Comparison of ENCODE assay signal across 22 mouse cellular contexts in genomic region chr10:42144788-42145187, GRCm38 (mm10).
DNase-seq lines count a peak whose midpoint lies in the region; ATAC-seq lines count a peak whose summit lies in the region.
"Had no signal": no experiment of that assay in that cellular context is flagged by ENCODE, and none has a peak within 500 bp of the region (broad histone marks: within the 10 kb centered on the region; RNA-seq: fewer than 3 reads in every experiment).

No protein-coding gene starts in this region.

- H3K4me2 ChIP-seq in lung, embryonic 15.5 days, result no peak overlapping the region
- no peak overlapping the region for H3K4me2 ChIP-seq in stomach, embryonic 16.5 days (ENCODE audit: low read depth, low read length)
- H3K4me2 ChIP-seq: embryonic facial prominence, embryonic 13.5 days; forebrain, embryonic 12.5 days; hindbrain, embryonic 13.5 days had no signal

- no peaks in the 10 kb centered on the region for H3K27me3 ChIP-seq in lung, embryonic 15.5 days
- H3K27me3 ChIP-seq in limb, embryonic 10.5 days (ENCODE audit: low read depth, poor library complexity, severe bottlenecking), result no peaks in the 10 kb centered on the region
- no peaks in the 10 kb centered on the region for H3K27me3 ChIP-seq in stomach, embryonic 16.5 days (ENCODE audit: control insufficient read depth, insufficient read depth, low read length)
- H3K27me3 ChIP-seq: CH12.LX; embryonic facial prominence, embryonic 13.5 days; forebrain, embryonic 12.5 days; hindbrain, embryonic 13.5 days; Patski had no signal

- no peak overlapping the region for H3K9ac ChIP-seq in lung, embryonic 15.5 days
- no peak overlapping the region for H3K9ac ChIP-seq in stomach, embryonic 16.5 days (ENCODE audit: low read length)
- H3K9ac ChIP-seq: embryonic facial prominence, embryonic 13.5 days; forebrain, embryonic 12.5 days; forebrain, postnatal 0 days; hindbrain, embryonic 13.5 days had no signal

- H3K4me3 ChIP-seq in lung, embryonic 15.5 days, result no peak overlapping the region
- H3K4me3 ChIP-seq in limb, embryonic 10.5 days, result no peak overlapping the region
- H3K4me3 ChIP-seq in stomach, embryonic 16.5 days (replicated peaks; ENCODE audit: low read length), result no peak overlapping the region
- H3K4me3 ChIP-seq: embryonic facial prominence, embryonic 13.5 days; forebrain, embryonic 12.5 days; hindbrain, embryonic 13.5 days had no signal

- 32% methylated on average over 4 of the region's 5 CpGs for whole genome bisulfite sequencing in lung, embryonic 15.5 days
- WGBS in limb, embryonic 10.5 days, result 81% methylated on average over 4 of the region's 5 CpGs
- WGBS in stomach, embryonic 16.5 days, result 50% methylated on average over 5 of the region's 5 CpGs

- DNase-seq in lung, postnatal 14 days, result no peak
- DNase-seq in limb, embryonic 10.5 days (ENCODE audit: low spot score), result no peak
- no peak for DNase-seq in testis, postnatal 10 days (ENCODE audit: low spot score)
- no peak for DNase-seq in cerebellum, adult 11-12 months
- DNase-seq: adrenal gland, postnatal 36 days; cerebellum, adult 11 months; cerebellum, adult 9-10 months; cerebellum, postnatal 25 days; forebrain, postnatal 0 days; gastrocnemius, postnatal 14 days; heart, postnatal 10 days; heart, postnatal 4 days had no signal

- H3K4me1 ChIP-seq in lung, embryonic 15.5 days, result peaks cover 38% of the 10 kb centered on the region
- H3K4me1 ChIP-seq in limb, embryonic 10.5 days, result peaks cover 4% of the 10 kb centered on the region; the same call in 1 of the 2 replicates
- 0 out of 2 replicates have a peak, but pooled peaks cover 6% of the 10 kb centered on the region for H3K4me1 ChIP-seq in stomach, embryonic 16.5 days (ENCODE audit: control insufficient read depth, insufficient read depth, low read length)
- H3K4me1 ChIP-seq: embryonic facial prominence, embryonic 13.5 days; forebrain, embryonic 12.5 days; hindbrain, embryonic 13.5 days had no signal

- H3K36me3 ChIP-seq in lung, embryonic 15.5 days, result no peaks in the 10 kb centered on the region
- H3K36me3 ChIP-seq in limb, embryonic 10.5 days, result no peaks in the 10 kb centered on the region
- H3K36me3 ChIP-seq in stomach, embryonic 16.5 days (ENCODE audit: control insufficient read depth, insufficient read depth, low read length), result no peaks in the 10 kb centered on the region
- H3K36me3 ChIP-seq: embryonic facial prominence, embryonic 13.5 days; forebrain, embryonic 12.5 days; hindbrain, embryonic 13.5 days had no signal

- peak overlapping the region; percentile 74 for H3K27ac ChIP-seq in lung, embryonic 15.5 days
- peak overlapping the region; percentile 30; the same call in 1 of the 2 replicates for H3K27ac ChIP-seq in limb, embryonic 10.5 days
- peak overlapping the region; percentile 80 for H3K27ac ChIP-seq in stomach, embryonic 16.5 days (ENCODE audit: low read length)
- H3K27ac ChIP-seq: embryonic facial prominence, embryonic 13.5 days; forebrain, embryonic 12.5 days; hindbrain, embryonic 13.5 days; hindbrain, postnatal 0 days had no signal

- no peak for ATAC-seq in lung, embryonic 15.5 days (ENCODE audit: borderline replicate concordance, extremely low read depth, low FRiP score, low TSS enrichment)
- ATAC-seq in common myeloid progenitor, adult 5-6 weeks (replicated peaks; ENCODE audit: low read depth, poor library complexity, severe bottlenecking), result peak; percentile 71
- ATAC-seq in stomach, embryonic 16.5 days (ENCODE audit: insufficient read depth, low FRiP score), result peak; percentile 4; the same call in 1 of the 2 replicates
- ATAC-seq: activated CD4-positive, CD25-positive, alpha-beta regulatory T cell, adult 4 months; forebrain, postnatal 0 days; hindbrain, postnatal 0 days; Patski had no signal

- H3K9me3 ChIP-seq in lung, embryonic 15.5 days, result no peaks in the 10 kb centered on the region
- no peaks in the 10 kb centered on the region for H3K9me3 ChIP-seq in limb, embryonic 10.5 days (replicated peaks)
- no peaks in the 10 kb centered on the region for H3K9me3 ChIP-seq in stomach, embryonic 16.5 days (replicated peaks; ENCODE audit: control insufficient read depth, low read length)
- H3K9me3 ChIP-seq: embryonic facial prominence, embryonic 13.5 days; forebrain, embryonic 12.5 days; hindbrain, embryonic 13.5 days had no signal

Comparison
In these comparisons a context has a peak if more than half of its experiments do, and no peak if none do; other contexts are left out.
1. H3K27ac ChIP-seq: peak in every context shown above with its lines; median percentile 80 in stomach, embryonic 16.5 days; 74 in lung, embryonic 15.5 days; 30 in limb, embryonic 10.5 days.